Mouse (Mus musculus) E14TG2a.4 (cell line): ENCODE results near the gene Lama5.
"Not testable (repeated sequence)": the region's sequence is repeated elsewhere in the genome, so short reads cannot be mapped to it uniquely, and the experiment has no call there.

Experiments used
- H3K27me3 ChIP-seq: 2 replicates; pipeline ENCODE4 v1.6.1; 2014; ENCODE audit warnings: low read length, control low read depth; ENCODE audit not compliant: insufficient read depth
- H3K36me3 ChIP-seq: 2 replicates; pipeline ENCODE4 v1.6.1; 2014; ENCODE audit warnings: low read length, control low read depth; ENCODE audit not compliant: insufficient read depth
- H3K4me1 ChIP-seq: replicated peaks from 2 replicates; pipeline ENCODE4 v1.6.1; 2014; ENCODE audit warnings: low read depth, low read length, control low read depth
- H3K4me3 ChIP-seq: replicated peaks from 2 replicates; pipeline ENCODE4 v1.5.1; 2014; ENCODE audit warnings: mild to moderate bottlenecking, low read length
- H3K9me3 ChIP-seq: 2 replicates; pipeline ENCODE4 v1.6.1; 2014; ENCODE audit warnings: low read length, control low read depth
- CTCF ChIP-seq: conservative IDR thresholded peaks from 2 replicates; pipeline ENCODE4 v1.5.1; 2014; ENCODE audit warnings: low read length
- NANOG ChIP-seq: IDR thresholded peaks from 2 replicates; pipeline ENCODE4 v1.6.1; 2014; ENCODE audit warnings: borderline replicate concordance, low read length, mixed read lengths
- POU5F1 ChIP-seq: IDR thresholded peaks from 2 replicates; pipeline ENCODE4 v1.6.1; 2014; ENCODE audit warnings: low read length, borderline replicate concordance

Gene Lama5

DNA sequence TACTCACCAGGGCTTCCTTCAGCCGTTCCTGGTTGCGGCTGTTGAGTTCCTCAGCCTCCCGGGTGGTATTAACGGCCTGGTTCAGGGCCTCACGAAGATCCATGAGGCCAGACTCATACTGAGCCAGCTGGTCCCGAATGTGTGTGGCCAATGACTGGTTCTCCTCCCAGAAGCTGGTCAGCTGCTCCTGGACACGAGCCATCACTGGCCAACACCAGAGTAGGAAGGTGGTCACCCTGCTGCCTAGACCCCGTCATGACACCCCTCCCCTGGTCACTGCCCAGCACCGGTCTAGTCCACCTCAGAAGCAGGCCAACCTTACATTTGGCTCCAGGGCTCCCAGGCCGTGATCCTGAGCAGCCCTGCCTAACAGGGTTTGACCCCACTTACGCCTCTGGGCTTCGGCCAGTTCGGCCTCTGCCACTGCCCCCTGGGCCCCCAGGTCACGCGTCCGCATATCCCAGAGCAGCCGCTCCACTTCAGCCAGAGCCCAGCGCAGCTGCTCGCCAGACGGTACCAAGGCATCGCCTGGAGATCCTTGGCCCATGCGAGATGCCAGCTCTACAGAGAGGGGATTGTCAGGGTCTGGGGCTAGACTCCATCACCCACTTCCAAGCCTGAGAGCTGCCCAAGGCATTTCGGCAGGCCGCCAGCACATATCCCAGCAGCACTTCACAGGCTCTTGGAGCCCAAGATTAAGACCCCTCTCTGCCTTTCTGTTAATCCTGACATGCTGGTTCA is 41.5 kb downstream of the Lama5 start:
- H3K27me3 ChIP-seq = no peaks in the 10 kb centered on the region
- H3K36me3 ChIP-seq = peaks cover 100% of the 10 kb centered on the region
- no peaks in the 10 kb centered on the region for H3K9me3 ChIP-seq
- H3K4me3 ChIP-seq = no peak overlapping the region
- TF ChIP-seq NANOG = no peak
- TF ChIP-seq POU5F1 = no peak
- TF ChIP-seq CTCF = no peak
- peaks cover 34% of the 10 kb centered on the region; the same call in 1 of the 2 replicates for H3K4me1 ChIP-seq

- Histone ChIP-seq H3K9me3 (no peaks in the 10 kb centered on the region), H3K4me3 (no peak overlapping the region), H3K27me3 (no peaks in the 10 kb centered on the region), H3K36me3 (peaks cover 100% of the 10 kb centered on the region), H3K4me1 (peaks cover 49% of the 10 kb centered on the region)
- TF ChIP-seq NANOG (no peak), POU5F1 (no peak), CTCF (no peak)
Measured at GRCm38 (mm10) chr2:180181542-180181941, 44.1 kb downstream of the Lama5 start.

DNA sequence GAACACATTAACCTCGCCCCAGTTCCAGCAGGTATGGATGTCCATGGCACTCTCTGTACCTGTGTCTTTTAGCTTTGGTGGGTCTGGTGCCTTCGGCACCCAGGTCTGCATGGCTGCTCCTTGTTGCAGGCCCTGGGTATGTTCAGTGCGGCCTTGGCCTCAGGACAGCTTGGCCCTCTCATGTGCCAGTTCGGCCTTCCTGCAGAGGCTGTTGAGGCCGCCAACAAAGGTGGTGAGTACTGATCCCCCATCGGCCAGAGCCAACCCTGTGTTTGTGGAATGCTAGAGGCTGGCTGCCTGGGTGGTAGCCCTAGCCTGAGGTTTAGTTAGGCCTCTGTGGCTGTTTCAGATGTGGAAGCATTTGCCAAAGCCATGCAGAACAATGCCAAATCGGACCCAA is 49.9 kb downstream of the Lama5 start:
- H3K36me3 ChIP-seq = peaks cover 86% of the 10 kb centered on the region
- TF ChIP-seq CTCF (no peak), NANOG (no peak), POU5F1 (no peak)
- peaks cover 69% of the 10 kb centered on the region for H3K4me1 ChIP-seq
- no peak overlapping the region for H3K4me3 ChIP-seq
- no peaks in the 10 kb centered on the region for H3K9me3 ChIP-seq
- no peaks in the 10 kb centered on the region for H3K27me3 ChIP-seq

- peaks cover 70% of the 10 kb centered on the region for H3K36me3 ChIP-seq
- H3K4me1 ChIP-seq = peaks cover 72% of the 10 kb centered on the region
- H3K4me3 ChIP-seq = peak overlapping the region; percentile 92
- H3K9me3 ChIP-seq = no peaks in the 10 kb centered on the region
- TF ChIP-seq POU5F1 = no peak
- no peak for TF ChIP-seq NANOG
- no peak for TF ChIP-seq CTCF
- no peaks in the 10 kb centered on the region for H3K27me3 ChIP-seq
Measured at GRCm38 (mm10) chr2:180174121-180174520, 51.5 kb downstream of the Lama5 start.

DNA sequence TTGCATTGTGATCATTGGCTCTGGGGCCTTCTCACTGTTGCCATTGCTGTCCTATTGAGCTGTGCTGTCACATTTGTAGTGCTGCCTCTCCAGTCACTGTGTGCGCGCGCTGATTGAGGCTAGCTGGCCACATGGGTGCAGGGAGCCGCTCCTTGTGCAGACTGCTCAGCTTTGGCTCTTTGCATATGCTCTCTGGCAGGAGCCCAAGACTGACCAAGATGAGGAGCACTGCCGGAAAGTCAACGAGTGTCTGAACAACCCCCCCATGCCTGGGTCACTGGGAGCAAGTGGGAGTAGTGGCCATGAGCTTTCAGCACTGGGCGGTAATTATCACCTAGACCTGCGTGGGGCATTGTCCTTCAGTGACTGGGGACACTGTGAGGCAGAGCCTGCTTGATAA is 51.9 kb downstream of the Lama5 start:
- not testable (repeated sequence) for H3K27me3 ChIP-seq, H3K9me3 ChIP-seq
- H3K4me1 ChIP-seq = peaks cover 70% of the 10 kb centered on the region
- peak overlapping the region; percentile 92 for H3K4me3 ChIP-seq
- peaks cover 66% of the 10 kb centered on the region for H3K36me3 ChIP-seq

GRCm38 (mm10) chr2:180173163-180173562 is 52.5 kb downstream of the Lama5 start:
- Histone ChIP-seq H3K9me3 (no peaks in the 10 kb centered on the region), H3K36me3 (peaks cover 61% of the 10 kb centered on the region), H3K27me3 (no peaks in the 10 kb centered on the region), H3K4me3 (peak overlapping the region; percentile 92), H3K4me1 (peaks cover 65% of the 10 kb centered on the region)
- TF ChIP-seq NANOG = no peak
- TF ChIP-seq CTCF = peak; percentile 3; the same call in 1 of the 2 replicates

GRCm38 (mm10) chr2:180172152-180172551 is 53.5 kb downstream of the Lama5 start:
- peaks cover 51% of the 10 kb centered on the region for H3K36me3 ChIP-seq
- TF ChIP-seq NANOG (no peak), CTCF (no peak), POU5F1 (no peak)
- H3K9me3 ChIP-seq = no peaks in the 10 kb centered on the region
- peaks cover 55% of the 10 kb centered on the region for H3K4me1 ChIP-seq
- no peaks in the 10 kb centered on the region for H3K27me3 ChIP-seq
- H3K4me3 ChIP-seq = peak overlapping the region; percentile 92

- H3K36me3 ChIP-seq = peaks cover 45% of the 10 kb centered on the region
- peaks cover 51% of the 10 kb centered on the region for H3K4me1 ChIP-seq
- H3K27me3 ChIP-seq = no peaks in the 10 kb centered on the region
- no peak for TF ChIP-seq POU5F1
- TF ChIP-seq NANOG = no peak
- no peaks in the 10 kb centered on the region for H3K9me3 ChIP-seq
- H3K4me3 ChIP-seq = peak overlapping the region; percentile 92
Measured at GRCm38 (mm10) chr2:180171522-180172070, 54.1 kb downstream of the Lama5 start.

- Histone ChIP-seq H3K9me3 (no peaks in the 10 kb centered on the region), H3K36me3 (peaks cover 39% of the 10 kb centered on the region), H3K4me3 (peak within 1 kb of the TSS; percentile 92), H3K27me3 (no peaks in the 10 kb centered on the region), H3K4me1 (peaks cover 46% of the 10 kb centered on the region)
- 0 out of 2 replicates have a peak, but pooled peaks have one; percentile 7 for TF ChIP-seq CTCF
- TF ChIP-seq NANOG = no peak
- TF ChIP-seq POU5F1 = no peak
Measured at GRCm38 (mm10) chr2:180170806-180171521, 54.7 kb downstream of the Lama5 start, which contains the start of gene Adrm1. Adrm1 (plus strand) TSS chr2:180171485.
